Mouse (Mus musculus) hindbrain, embryonic 14.5 days (tissue): Measurements from ENCODE around the gene Rpl31. TPM values are rescaled to one million over a fixed set of nuclear protein-coding genes. Genes with fewer than 3 reads are reported as not detected.
A peak's percentile ranks its signal among the peaks of the same experiment; 100 is the strongest.

Source experiments
- ATAC-seq: fragments of 200-750 bp; cut with Nextera tagmentation; 2 replicates; pipeline ENCODE4 v1.8.0; 2017; ENCODE audit warnings: moderate number of reproducible peaks, mild to moderate bottlenecking, moderate TSS enrichment, moderate library complexity; ENCODE audit not compliant: low FRiP score
- DNase-seq: peaks from one replicate; pipeline ENCODE4 v3.0.0-alpha.2; 2015; ENCODE audit warnings: low spot score
- H3K27ac ChIP-seq: fragments of 300-500 bp; sonication (generic); 2 replicates; pipeline ENCODE4 v1.5.1; 2014; ENCODE audit warnings: mild to moderate bottlenecking, moderate library complexity
- H3K27me3 ChIP-seq: fragments of 300-500 bp; sonication (generic); 2 replicates; pipeline ENCODE4 v1.6.1; 2014; ENCODE audit warnings: mild to moderate bottlenecking, low read length, mixed read lengths; ENCODE audit not compliant: control insufficient read depth, insufficient read depth
- H3K36me3 ChIP-seq: fragments of 300-500 bp; sonication (generic); replicated peaks from 2 replicates; pipeline ENCODE4 v1.6.1; 2014; ENCODE audit not compliant: control insufficient read depth, insufficient read depth
- H3K4me1 ChIP-seq: fragments of 300-500 bp; sonication (generic); replicated peaks from 2 replicates; pipeline ENCODE4 v1.6.1; 2014; ENCODE audit warnings: antibody characterized with exemption, low read length, mixed read lengths; ENCODE audit not compliant: control insufficient read depth, insufficient read depth
- H3K4me2 ChIP-seq: fragments of 300-500 bp; sonication (generic); replicated peaks from 2 replicates; pipeline ENCODE4 v1.6.1; 2014; ENCODE audit warnings: mild to moderate bottlenecking, moderate library complexity
- H3K4me3 ChIP-seq: fragments of 300-500 bp; sonication (generic); replicated peaks from 2 replicates; pipeline ENCODE4 v1.5.1; 2014; ENCODE audit warnings: mild to moderate bottlenecking, low read length
- H3K9ac ChIP-seq: fragments of 300-500 bp; sonication (generic); 2 replicates; pipeline ENCODE4 v1.6.1; 2014
- H3K9me3 ChIP-seq: fragments of 300-500 bp; sonication (generic); 2 replicates; pipeline ENCODE4 v1.6.1; 2016; ENCODE audit warnings: low read length; ENCODE audit not compliant: control insufficient read depth
- WGBS: fragments of 180-500 bp; shearing (Covaris S2); extraction: QIAGEN DNeasy Blood & Tissue Kit; methylation state at CpG from one replicate; pipeline ENCODE4 v1.1.7; 2014; 5-methylcytosine and 5-hydroxymethylcytosine counted together
- polyA plus RNA-seq: library from polyadenylated mRNA; unstranded; fragments of >200 nt; fragmentation: Nextera tagmentation; extraction: Ambion mirVana; gene quantifications from 2 replicates; pipeline ENCODE4 v1.2.1, GENCODE M21; 2014

The Rpl31 gene
- polyA plus RNA-seq, 1 experiment from 2014 or later, result 445 TPM

DNA sequence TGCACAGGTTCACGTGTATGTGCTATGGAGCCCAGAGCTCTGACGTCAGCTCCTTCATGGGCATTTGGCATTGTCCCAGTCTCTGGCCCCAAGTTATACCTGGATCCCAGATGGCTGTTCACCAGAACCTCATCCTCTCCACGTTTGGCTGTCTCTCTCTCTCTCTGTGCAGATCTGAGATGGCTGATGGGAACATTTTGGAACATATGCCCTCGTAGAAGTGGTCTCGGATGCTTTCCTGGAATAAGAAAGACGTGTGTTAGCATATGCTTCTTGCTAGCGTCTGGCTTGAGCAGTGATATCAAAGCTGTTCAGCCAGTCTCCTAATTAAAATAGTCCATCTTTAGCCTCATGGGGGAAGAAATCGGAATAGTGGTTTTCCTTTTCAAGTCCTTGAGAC, 30.9 kb upstream of the Rpl31 start:
- ATAC-seq (no peak), DNase-seq (no peak)
- Histone ChIP-seq H3K4me2 (no peak overlapping the region), H3K4me1 (no peaks in the 10 kb centered on the region), H3K27ac (no peak overlapping the region), H3K4me3 (no peak overlapping the region), H3K9me3 (no peaks in the 10 kb centered on the region), H3K27me3 (no peaks in the 10 kb centered on the region), H3K36me3 (no peaks in the 10 kb centered on the region), H3K9ac (no peak overlapping the region)
- 87% methylated on average over 8 of the region's 8 CpGs for WGBS

- ATAC-seq (no peak), DNase-seq (no peak)
- H3K4me1 ChIP-seq, result no peaks in the 10 kb centered on the region
- no peak overlapping the region for H3K4me3 ChIP-seq
- H3K4me2 ChIP-seq, result no peak overlapping the region
- H3K27me3 ChIP-seq, result no peaks in the 10 kb centered on the region
- H3K27ac ChIP-seq, result no peak overlapping the region
- WGBS, result 84% methylated on average over 10 of the region's 10 CpGs
- H3K9me3 ChIP-seq, result no peaks in the 10 kb centered on the region
- no peaks in the 10 kb centered on the region for H3K36me3 ChIP-seq
- H3K9ac ChIP-seq, result no peak overlapping the region
Observed at GRCm38 (mm10) chr1:39338831-39339230, 28.8 kb upstream of the Rpl31 start.

DNA sequence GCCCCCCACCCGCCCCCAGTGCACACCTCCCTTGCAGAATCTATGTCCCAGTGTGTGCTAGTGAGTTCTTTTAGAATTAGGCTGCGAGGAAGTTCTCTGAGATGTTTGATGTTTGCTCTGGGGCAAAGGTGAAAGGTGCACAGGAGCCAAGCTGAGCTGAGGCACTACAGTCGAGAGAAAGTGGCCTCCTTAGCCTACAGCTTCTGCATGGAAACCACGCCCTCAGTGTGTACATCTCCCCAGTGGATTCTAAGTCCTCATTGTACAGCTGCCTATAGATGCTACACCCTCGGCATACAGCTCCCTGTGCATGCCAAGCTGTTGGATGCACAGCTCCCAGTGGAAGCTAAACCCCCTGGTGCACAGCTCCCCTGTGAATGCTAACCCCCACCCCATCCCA, 28.2 kb upstream of the Rpl31 start:
- Histone ChIP-seq H3K9me3 (no peaks in the 10 kb centered on the region), H3K27me3 (no peaks in the 10 kb centered on the region), H3K27ac (no peak overlapping the region), H3K4me1 (no peaks in the 10 kb centered on the region), H3K4me3 (no peak overlapping the region), H3K4me2 (no peak overlapping the region), H3K36me3 (no peaks in the 10 kb centered on the region), H3K9ac (no peak overlapping the region)
- no peak for ATAC-seq
- no peak for DNase-seq
- WGBS, result 50% methylated on average over 5 of the region's 5 CpGs

DNA sequence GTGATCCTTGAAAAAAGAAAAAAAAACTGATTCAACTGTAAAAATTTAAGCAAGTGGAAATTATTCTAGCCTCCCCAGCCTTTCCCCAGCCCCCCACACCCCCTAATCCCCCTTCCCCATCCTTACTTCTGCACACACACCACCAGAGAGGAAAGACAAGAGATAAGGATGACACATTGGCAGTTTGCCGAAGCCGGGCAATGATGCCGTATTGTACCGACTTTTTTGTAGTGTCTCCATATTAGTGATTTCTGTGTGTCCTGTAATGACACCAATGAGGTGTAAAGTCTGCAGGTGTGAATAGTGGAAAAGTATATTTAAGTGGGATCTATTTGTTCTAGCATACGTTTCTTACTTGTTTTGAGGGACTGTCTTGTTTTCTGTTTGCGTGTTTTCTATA, 27.5 kb upstream of the Rpl31 start:
- WGBS, result 86% methylated on average over 6 of the region's 6 CpGs
- Histone ChIP-seq H3K4me1 (no peaks in the 10 kb centered on the region), H3K9me3 (no peaks in the 10 kb centered on the region), H3K4me3 (no peak overlapping the region), H3K27ac (no peak overlapping the region), H3K36me3 (no peaks in the 10 kb centered on the region), H3K9ac (no peak overlapping the region), H3K4me2 (no peak overlapping the region), H3K27me3 (no peaks in the 10 kb centered on the region)
- ATAC-seq, result no peak
- DNase-seq, result no peak

DNA sequence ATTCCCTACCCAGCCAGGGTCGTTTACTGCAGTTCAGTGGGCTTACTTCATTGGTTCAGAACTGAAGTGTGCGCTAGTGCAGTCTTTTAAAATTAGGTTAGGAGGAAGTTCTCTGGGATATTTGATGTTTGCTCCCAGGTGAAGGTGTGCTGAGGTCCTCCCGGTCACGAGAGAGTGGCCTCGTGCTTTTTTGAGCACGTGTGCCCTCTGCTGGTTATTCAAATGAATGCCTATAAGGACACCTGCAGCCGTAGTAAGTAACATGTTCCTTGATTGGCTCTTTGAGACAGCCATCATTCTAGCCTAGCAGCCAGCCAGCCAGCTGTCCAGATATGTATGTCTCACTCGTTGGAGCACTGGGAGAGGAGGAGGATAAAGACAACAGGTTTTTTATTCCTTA, 27.0 kb upstream of the Rpl31 start:
- ATAC-seq (no peak), DNase-seq (peak; percentile 74)
- Histone ChIP-seq H3K4me3 (no peak overlapping the region), H3K9me3 (no peaks in the 10 kb centered on the region), H3K27ac (no peak overlapping the region), H3K36me3 (no peaks in the 10 kb centered on the region), H3K9ac (no peak overlapping the region), H3K4me1 (no peaks in the 10 kb centered on the region), H3K4me2 (no peak overlapping the region), H3K27me3 (no peaks in the 10 kb centered on the region)
- WGBS, result 27% methylated on average over 8 of the region's 8 CpGs

GRCm38 (mm10) chr1:39341807-39342206, 25.8 kb upstream of the Rpl31 start:
- DNase-seq, result no peak
- 81% methylated on average over 4 of the region's 4 CpGs for WGBS
- H3K9me3 ChIP-seq, result no peaks in the 10 kb centered on the region
- no peak overlapping the region for H3K4me2 ChIP-seq
- H3K36me3 ChIP-seq, result no peaks in the 10 kb centered on the region
- H3K4me3 ChIP-seq, result no peak overlapping the region
- H3K9ac ChIP-seq, result no peak overlapping the region
- H3K27ac ChIP-seq, result no peak overlapping the region
- ATAC-seq, result no peak
- no peaks in the 10 kb centered on the region for H3K27me3 ChIP-seq
- H3K4me1 ChIP-seq, result no peaks in the 10 kb centered on the region

- no peak overlapping the region for H3K27ac ChIP-seq
- H3K9me3 ChIP-seq, result no peaks in the 10 kb centered on the region
- H3K4me1 ChIP-seq, result no peaks in the 10 kb centered on the region
- DNase-seq, result no peak
- H3K4me3 ChIP-seq, result no peak overlapping the region
- no peak overlapping the region for H3K4me2 ChIP-seq
- no peaks in the 10 kb centered on the region for H3K27me3 ChIP-seq
- H3K36me3 ChIP-seq, result no peaks in the 10 kb centered on the region
- no peak overlapping the region for H3K9ac ChIP-seq
- WGBS, result 87% methylated on average over 5 of the region's 5 CpGs
- ATAC-seq, result no peak
Observed at GRCm38 (mm10) chr1:39343242-39343641, 24.4 kb upstream of the Rpl31 start.

GRCm38 (mm10) chr1:39344981-39345600, 22.6 kb upstream of the Rpl31 start:
- Histone ChIP-seq H3K27me3 (no peaks in the 10 kb centered on the region), H3K9ac (no peak overlapping the region), H3K36me3 (no peaks in the 10 kb centered on the region), H3K9me3 (no peaks in the 10 kb centered on the region), H3K4me3 (no peak overlapping the region), H3K27ac (no peak overlapping the region), H3K4me1 (no peaks in the 10 kb centered on the region), H3K4me2 (no peak overlapping the region)
- ATAC-seq (no peak), DNase-seq (no peak)
- 63% methylated on average over 21 of the region's 21 CpGs for WGBS

DNA sequence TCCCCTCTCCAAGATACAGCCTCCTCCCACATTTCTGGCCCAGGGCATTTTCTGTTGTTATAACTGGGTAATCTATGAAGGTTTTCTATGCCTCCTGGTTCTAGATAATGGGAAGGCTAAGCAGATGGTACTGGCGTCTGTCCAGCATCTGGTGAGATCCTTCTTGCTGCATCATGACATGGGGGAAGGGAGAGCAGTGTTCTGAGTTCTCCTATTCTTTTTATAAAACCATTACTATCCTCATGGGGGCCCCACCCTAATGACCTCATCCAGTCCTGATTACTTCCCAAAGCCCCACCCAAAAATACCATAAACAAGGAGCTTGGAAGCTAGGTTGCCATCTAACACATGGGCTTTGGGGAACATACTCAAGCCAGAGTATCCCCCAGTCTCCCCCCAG, 18.6 kb upstream of the Rpl31 start:
- Histone ChIP-seq H3K9me3 (0 out of 2 replicates have a peak, but pooled peaks cover 4% of the 10 kb centered on the region), H3K9ac (no peak overlapping the region), H3K4me2 (no peak overlapping the region), H3K27ac (no peak overlapping the region), H3K36me3 (no peaks in the 10 kb centered on the region), H3K4me3 (no peak overlapping the region), H3K4me1 (no peaks in the 10 kb centered on the region), H3K27me3 (no peaks in the 10 kb centered on the region)
- WGBS, result 96% methylated on average over 1 of the region's 1 CpGs
- ATAC-seq (no peak), DNase-seq (no peak)

GRCm38 (mm10) chr1:39349427-39349826, 18.2 kb upstream of the Rpl31 start:
- DNase-seq (no peak), ATAC-seq (no peak)
- no peaks in the 10 kb centered on the region for H3K27me3 ChIP-seq
- H3K27ac ChIP-seq, result no peak overlapping the region
- no peaks in the 10 kb centered on the region for H3K4me1 ChIP-seq
- no peak overlapping the region for H3K9ac ChIP-seq
- H3K4me2 ChIP-seq, result no peak overlapping the region
- H3K4me3 ChIP-seq, result no peak overlapping the region
- 0 out of 2 replicates have a peak, but pooled peaks cover 4% of the 10 kb centered on the region for H3K9me3 ChIP-seq
- 80% methylated on average over 7 of the region's 7 CpGs for WGBS
- no peaks in the 10 kb centered on the region for H3K36me3 ChIP-seq
